In the genomic region with DNA sequence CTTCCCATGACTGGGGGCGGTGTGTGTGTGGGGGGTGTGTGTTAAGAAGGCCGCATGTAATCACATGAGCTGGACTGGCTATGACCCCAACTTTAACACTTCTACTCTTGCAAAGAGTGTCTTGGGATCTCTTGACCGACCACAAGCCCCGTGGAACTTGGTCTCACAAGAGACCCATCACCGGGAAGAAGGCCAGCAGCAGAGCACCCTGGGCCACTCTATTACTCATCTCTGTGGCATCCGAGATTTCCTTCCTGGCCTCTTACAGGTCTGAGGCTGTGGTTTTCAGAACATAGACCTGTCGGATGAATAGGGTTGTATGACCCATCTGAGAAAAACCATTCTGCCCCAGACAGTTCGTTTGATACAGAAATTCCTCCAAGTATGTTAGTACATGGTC, we compare ENCODE assay signal across 19 mouse cellular contexts.
DNase-seq lines count a peak whose midpoint lies in the region; TF ChIP-seq lines count a peak whose summit lies in the region.
"Had no signal": no experiment of that assay in that cellular context is flagged by ENCODE, and none has a peak within 500 bp of the region (broad histone marks: within the 10 kb centered on the region; RNA-seq: fewer than 3 reads in every experiment).

No protein-coding gene starts in this region.

- H3K79me2 ChIP-seq in C2C12 (ENCODE audit: control insufficient read depth, insufficient read depth): no peaks in the 10 kb centered on the region

- intact Hi-C loops in left cerebral cortex, postnatal 25 days (cut with DNase I): no loop called here

- WGBS in limb, embryonic 10.5 days: 92% methylated on average over 8 of the region's 8 CpGs

- no peaks in the 10 kb centered on the region for H3K27me3 ChIP-seq in C2C12 (ENCODE audit: control insufficient read depth, insufficient read depth, insufficient read length)
- H3K27me3 ChIP-seq in limb, embryonic 10.5 days (ENCODE audit: low read depth, poor library complexity, severe bottlenecking): no peaks in the 10 kb centered on the region
- H3K27me3 ChIP-seq: embryonic facial prominence, embryonic 12.5 days had no signal

- DNase-seq in 3134 (ENCODE audit: extremely low read depth, insufficient read length, low spot score) (peak; percentile 72), 3T3-L1 (ENCODE audit: low read depth, low spot score) (peak; percentile 94), NIH3T3 (ENCODE audit: low read depth) (peak; percentile 55)
- DNase-seq in limb, embryonic 10.5 days (ENCODE audit: low spot score): no peak
- DNase-seq in left cerebral cortex, postnatal 25 days (ENCODE audit: low spot score in 2 of 2): no peak
- DNase-seq in kidney, postnatal 10 days: no peak
- DNase-seq in frontal cortex, postnatal 25 days (ENCODE audit: low spot score in 2 of 2): no peak
- DNase-seq: adrenal gland, adult 8-10 months; adrenal gland, postnatal 14 days; adrenal gland, postnatal 36 days; B cell, adult 2 months; cerebellum, adult 11-12 months; cerebellum, adult 2 months; cerebellum, adult 9-10 months; cerebellum, postnatal 10 days; cerebellum, postnatal 25 days had no signal

- no peak overlapping the region for H3ac ChIP-seq in C2C12 (ENCODE audit: control insufficient read depth, insufficient read length, low read depth)

- H3K4me1 ChIP-seq in limb, embryonic 10.5 days: peaks cover 28% of the 10 kb centered on the region

- no peaks in the 10 kb centered on the region for H3K9me3 ChIP-seq in limb, embryonic 10.5 days (replicated peaks)
- H3K9me3 ChIP-seq: embryonic facial prominence, embryonic 10.5 days; embryonic facial prominence, embryonic 12.5 days had no signal

- H3K27ac ChIP-seq in limb, embryonic 10.5 days: no peak overlapping the region
- H3K27ac ChIP-seq: embryonic facial prominence, embryonic 10.5 days; embryonic facial prominence, embryonic 12.5 days had no signal

- H3K36me3 ChIP-seq in C2C12 (ENCODE audit: control insufficient read depth, insufficient read depth): peaks cover 37% of the 10 kb centered on the region
- peaks cover 21% of the 10 kb centered on the region for H3K36me3 ChIP-seq in limb, embryonic 10.5 days

- TF ChIP-seq CTCF in C2C12 (IDR thresholded peaks at IDR 0.05; ENCODE audit: control insufficient read depth, insufficient read depth, insufficient read length): no peak

- H3K4me3 ChIP-seq in C2C12 (ENCODE audit: insufficient read depth, poor library complexity, severe bottlenecking): no peak overlapping the region
- H3K4me3 ChIP-seq in limb, embryonic 10.5 days: no peak overlapping the region
- H3K4me3 ChIP-seq: embryonic facial prominence, embryonic 10.5 days; embryonic facial prominence, embryonic 12.5 days had no signal

- no peaks in the 10 kb centered on the region for H3K79me3 ChIP-seq in C2C12 (ENCODE audit: low read depth)

TF ChIP-seq in C2C12, 6 proteins besides CTCF, POLR2A, EP300 and RAD21:
- TF ChIP-seq MYOD1 (IDR thresholded peaks at IDR 0.05; ENCODE audit: control insufficient read depth, insufficient read length, low read depth) (peak; percentile 9), MYOG (IDR thresholded peaks at IDR 0.05; ENCODE audit: control insufficient read depth, extremely low read depth, insufficient read length) (no peak), FOSL1 (IDR thresholded peaks at IDR 0.05; ENCODE audit: insufficient read depth, low read length, poor library complexity, severe bottlenecking) (peak; percentile 74), USF1 (IDR thresholded peaks at IDR 0.05; ENCODE audit: low read depth) (no peak), CEBPB (IDR thresholded peaks at IDR 0.05; ENCODE audit: low read depth) (peak; percentile 0)

Comparison
In these comparisons a context has a peak if more than half of its experiments do, and no peak if none do; other contexts are left out.
1. DNase-seq: peak in 3134 (single experiment), 3T3-L1 (single experiment) and NIH3T3 (single experiment); none in limb, embryonic 10.5 days (single experiment), left cerebral cortex, postnatal 25 days (0 of 2), kidney, postnatal 10 days (single experiment) and frontal cortex, postnatal 25 days (0 of 2).